Mouse (Mus musculus) retina, postnatal 1 day (tissue): ENCODE measurements at regions not wholly inside any gene's neighbourhood (a gene's known extent, or its start where the extent isn't known, plus 50 kb on each side); places are given as distances from the start of the nearest gene placed in this dataset.

ENCODE experiments used
- DNase-seq: peaks from one replicate; pipeline ENCODE4 v3.0.0-alpha.2; 2012

DNA sequence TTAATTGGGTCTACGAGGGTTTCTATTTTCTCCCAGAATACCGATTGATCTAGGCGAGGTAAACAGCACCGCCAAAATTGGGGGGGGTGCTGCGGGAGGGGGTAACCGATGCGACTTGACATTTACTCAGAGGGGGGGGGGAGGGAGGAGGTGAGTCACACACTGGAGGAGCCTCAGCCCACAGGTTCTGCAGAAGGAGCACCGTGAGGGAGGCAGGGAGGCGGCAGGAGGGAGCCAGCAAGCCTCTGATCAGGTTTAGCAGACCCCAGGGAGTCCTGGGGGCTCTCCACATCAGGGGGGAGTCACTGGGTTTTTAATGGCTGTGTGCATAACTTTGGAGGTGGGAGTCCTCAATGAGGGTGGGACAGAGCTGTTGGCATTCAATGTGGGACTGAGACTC, 51.3 kb upstream of the Ier5l start:
- DNase-seq = no peak

DNA sequence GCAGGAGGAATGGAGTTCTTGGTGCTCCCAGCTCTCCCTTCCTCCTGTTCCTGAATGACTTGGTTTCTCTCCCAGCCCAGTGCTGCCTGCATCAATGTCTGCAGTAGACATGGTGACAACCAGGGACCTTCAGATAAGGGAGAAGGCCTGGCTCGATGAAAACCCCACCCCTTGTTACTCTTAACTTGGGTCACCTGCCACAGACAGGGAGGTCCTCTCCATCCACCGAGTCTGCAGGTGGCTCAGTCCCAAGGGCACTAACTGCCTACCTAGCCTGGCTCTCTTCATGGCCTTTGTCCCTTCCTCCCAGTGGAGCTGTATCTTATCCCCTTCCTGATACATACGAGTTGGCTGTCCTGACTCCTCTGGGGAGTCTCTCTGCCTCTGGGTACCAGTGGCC, 51.8 kb upstream of the Ier5l start:
- DNase-seq = no peak

DNA sequence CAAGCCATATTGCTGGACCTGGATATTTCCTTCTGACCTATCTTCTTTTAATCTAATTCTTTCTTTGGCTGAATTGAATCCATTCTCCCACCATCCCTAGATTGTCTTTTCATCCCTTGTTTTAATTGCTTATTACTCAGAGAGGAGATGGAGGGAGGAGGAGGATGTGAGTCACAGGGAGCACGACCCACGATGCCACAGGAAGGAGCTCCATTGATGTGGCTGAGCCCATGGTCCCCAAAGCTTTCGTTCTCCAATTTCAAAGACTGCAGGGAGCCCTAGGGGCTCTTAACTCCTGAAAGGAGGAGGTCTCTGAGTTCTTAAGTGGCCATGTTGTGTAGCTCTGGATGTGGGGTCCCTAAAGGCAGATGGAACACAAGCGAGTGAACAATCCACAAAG, 53.5 kb upstream of the Ier5l start:
- no peak for DNase-seq

DNA sequence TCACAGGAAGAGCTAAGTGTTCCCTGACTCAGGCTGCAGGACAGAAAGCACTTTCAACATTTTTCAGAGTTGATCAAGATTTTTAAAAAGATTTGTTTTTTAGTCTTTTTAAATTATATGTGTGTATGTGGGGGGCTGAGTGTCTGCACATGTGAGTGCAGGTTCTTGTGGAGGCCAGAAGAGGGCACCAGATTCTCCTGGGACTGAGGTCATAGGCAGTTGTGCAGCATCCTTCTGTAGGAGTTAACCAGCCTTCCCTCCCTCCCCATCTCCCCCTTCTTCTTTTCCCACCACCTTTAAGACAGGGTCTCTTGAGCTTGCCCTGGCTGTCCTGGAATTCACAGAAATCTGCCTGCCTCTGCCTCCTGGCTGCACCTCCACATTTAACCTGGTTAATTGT, 58.9 kb upstream of the Ier5l start:
- no peak for DNase-seq

DNA sequence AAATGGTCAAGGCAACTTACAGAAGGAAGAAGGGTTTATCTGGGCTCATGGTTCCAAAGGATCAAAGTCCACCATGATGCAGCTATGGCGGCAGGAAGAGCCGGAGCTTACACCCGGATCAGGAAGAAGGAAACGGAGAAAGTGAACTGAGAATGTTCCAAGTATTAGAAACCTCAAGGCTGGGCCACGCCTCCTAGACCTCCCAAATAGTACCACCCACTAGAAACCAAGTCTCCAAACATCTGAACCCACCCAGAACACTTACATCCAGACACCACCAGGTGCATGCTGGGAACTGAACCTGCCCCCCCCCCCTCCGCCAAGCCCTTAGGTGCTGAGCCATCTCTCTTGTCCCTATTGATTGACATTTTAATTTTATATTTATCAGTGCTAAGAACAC, 59.3 kb upstream of the Ier5l start:
- DNase-seq = no peak

DNA sequence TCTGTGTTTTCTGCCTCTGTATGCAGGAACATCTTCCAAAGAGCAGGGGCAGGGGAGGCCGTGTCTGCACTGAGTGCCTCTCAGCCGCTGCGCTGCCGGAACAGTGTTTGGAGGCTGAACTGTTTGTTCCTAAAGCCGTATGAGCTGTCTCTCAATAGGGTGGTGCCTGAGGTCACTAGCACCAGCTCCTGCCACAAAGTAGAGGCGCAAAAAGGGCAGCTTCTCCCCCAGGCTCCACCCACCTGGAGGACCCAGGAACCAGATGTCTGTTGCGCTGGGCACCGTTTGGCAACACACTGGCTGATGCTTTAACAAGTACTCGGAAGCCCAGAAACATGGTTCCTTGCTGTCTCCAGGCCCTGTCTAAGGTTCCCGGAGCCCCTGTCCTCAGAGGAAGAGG, 60.4 kb upstream of the Cstad start:
- no peak for DNase-seq

DNA sequence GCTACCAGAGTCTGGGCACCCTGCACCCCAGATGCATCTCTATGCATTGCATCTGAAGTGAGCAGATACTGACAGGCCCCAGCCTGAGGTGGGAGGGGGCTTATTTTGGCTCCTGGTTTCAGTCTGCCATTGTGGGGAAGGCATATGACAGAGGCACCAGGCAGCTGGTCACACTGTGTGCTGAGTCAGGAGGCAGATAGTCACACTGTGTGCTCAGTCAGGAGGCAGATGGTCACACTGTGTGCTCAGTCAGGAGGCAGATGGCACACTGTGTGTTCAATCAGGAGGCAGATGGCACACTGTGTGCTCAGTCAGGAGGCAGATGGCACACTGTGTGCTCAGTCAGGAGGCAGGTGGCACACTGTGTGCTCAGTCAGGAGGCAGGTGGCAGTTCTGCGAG, 55.5 kb upstream of the Cstad start:
- no peak for DNase-seq

DNA sequence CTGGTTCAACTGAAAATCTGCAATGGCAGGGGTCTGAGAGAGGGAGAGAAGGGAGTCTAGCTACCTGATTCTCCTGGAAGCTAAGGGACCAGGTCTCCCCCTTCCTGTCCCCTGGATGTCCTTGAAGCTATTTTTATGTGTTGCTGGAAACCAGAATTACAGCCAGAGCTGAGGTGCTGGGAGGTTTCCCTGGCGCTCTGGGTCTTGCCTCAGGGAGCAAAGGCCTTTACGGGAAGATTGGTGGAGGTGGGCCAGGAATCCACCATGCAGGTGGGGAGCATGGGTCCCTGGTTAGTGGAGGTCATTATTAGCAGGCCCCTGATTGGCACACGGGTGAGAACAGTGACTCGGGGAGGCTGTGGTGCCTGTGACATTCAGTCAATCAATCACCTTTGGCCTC, 53.3 kb upstream of the Cstad start:
- no peak for DNase-seq

DNA sequence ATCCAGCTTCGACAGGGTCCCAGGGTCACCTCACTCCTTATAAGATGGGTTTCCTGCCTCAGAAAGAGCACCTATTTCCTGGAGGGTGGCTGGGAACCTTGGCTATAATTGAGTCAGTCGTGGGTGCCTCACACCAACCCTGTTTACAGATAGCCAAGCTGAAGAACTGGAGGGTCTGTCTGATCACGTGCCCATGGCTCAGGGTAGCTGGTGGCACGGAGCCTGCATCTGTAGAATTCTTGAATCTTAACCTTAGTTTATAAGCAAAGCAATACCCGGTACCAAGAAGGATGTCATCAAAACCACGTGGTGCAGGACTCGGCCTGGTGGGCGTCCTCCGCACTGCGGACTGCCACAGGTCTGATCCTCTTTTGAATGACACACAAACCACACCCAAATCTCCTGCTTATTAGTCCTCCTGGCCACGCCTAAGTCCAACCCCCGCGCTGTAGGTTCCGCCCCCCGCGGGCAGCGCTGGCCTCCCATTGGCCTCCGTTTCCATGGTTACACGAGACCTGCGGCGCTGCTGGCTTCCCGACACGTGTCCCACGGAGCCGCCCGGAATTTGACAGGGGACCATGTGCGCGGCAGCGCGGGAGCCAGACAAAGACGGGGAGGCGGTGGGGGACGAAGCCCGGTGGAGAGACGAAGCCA, 49.9 kb upstream of the Cstad start:
- peak; percentile 98 for DNase-seq
